Mouse (Mus musculus) liver, adult 2 months (tissue): ENCODE data around the gene Arhgef40. TPM values are rescaled to one million over a fixed set of nuclear protein-coding genes. Genes with fewer than 3 reads are reported as not detected.
"Not testable (repeated sequence)": the region's sequence is repeated elsewhere in the genome, so short reads cannot be mapped to it uniquely, and the experiment has no call there.

Source experiments
- DNase-seq: peaks from one replicate; pipeline ENCODE4 v3.0.0-alpha.2; 2011; ENCODE audit warnings: low read depth, low spot score; ENCODE audit errors: extremely low read depth
- H3K27ac ChIP-seq: fragments of 200-500 bp; replicated peaks from 2 replicates; pipeline ENCODE4 v1.5.1; 2012; ENCODE audit warnings: low read depth, mild to moderate bottlenecking, control low read depth, inconsistent platforms, low read length; ENCODE audit not compliant: insufficient read depth
- H3K27me3 ChIP-seq: fragments of 200-500 bp; 2 replicates; pipeline ENCODE4 v1.6.1; 2012; ENCODE audit warnings: mild to moderate bottlenecking, moderate library complexity, low read length, inconsistent platforms; ENCODE audit not compliant: control insufficient read depth, insufficient read depth
- H3K36me3 ChIP-seq: fragments of 200-500 bp; 2 replicates; pipeline ENCODE4 v1.6.1; 2012; ENCODE audit warnings: low read length, inconsistent platforms; ENCODE audit not compliant: control insufficient read depth, insufficient read depth
- H3K4me1 ChIP-seq: fragments of 200-500 bp; 2 replicates; pipeline ENCODE4 v1.6.1; 2011; ENCODE audit warnings: low read length; ENCODE audit not compliant: control insufficient read depth, insufficient read depth
- H3K4me3 ChIP-seq: fragments of 200-500 bp; 2 replicates; pipeline ENCODE4 v1.5.1; 2011; ENCODE audit warnings: low read depth, mild to moderate bottlenecking, control low read depth, low read length, moderate library complexity; ENCODE audit not compliant: insufficient read depth
- H3K79me2 ChIP-seq: fragments of 200-500 bp; 2 replicates; pipeline ENCODE4 v1.6.1; 2012; ENCODE audit warnings: inconsistent platforms, mild to moderate bottlenecking, low read length, moderate library complexity; ENCODE audit not compliant: control insufficient read depth, insufficient read depth
- H3K9ac ChIP-seq: fragments of 200-500 bp; 2 replicates; pipeline ENCODE4 v1.6.1; 2012; ENCODE audit warnings: low read depth, mild to moderate bottlenecking, control low read depth, inconsistent platforms, low read length
- CTCF ChIP-seq: fragments of 200-500 bp; IDR thresholded peaks from 2 replicates; pipeline ENCODE4 v1.5.1; 2011; ENCODE audit warnings: low read depth, low read length, control low read depth
- POLR2A ChIP-seq: fragments of 200-500 bp; IDR thresholded peaks from 2 replicates; pipeline ENCODE4 v1.6.1; 2011; ENCODE audit warnings: low read length, control low read depth; ENCODE audit not compliant: insufficient read depth; ENCODE audit errors: extremely low read depth
- WGBS: fragments of 180-500 bp; shearing (Covaris S2); methylation state at CpG from one replicate; pipeline ENCODE4 v1.1.7; 2018; 5-methylcytosine and 5-hydroxymethylcytosine counted together
- polyA plus RNA-seq: library from polyadenylated mRNA; depleted of rRNA; stranded (reverse); fragments of >200 nt; gene quantifications from 2 replicates; pipeline ENCODE4 v1.2.3, GENCODE M21; 2012
- total RNA-seq: library from RNA; depleted of rRNA; stranded (reverse); fragments of >200 nt; gene quantifications from 2 replicates; pipeline ENCODE4 v1.2.3, GENCODE M21; 2014

Gene Arhgef40
- total and polyA plus RNA-seq, 2 experiments = 6.1 to 16.1 TPM

DNA sequence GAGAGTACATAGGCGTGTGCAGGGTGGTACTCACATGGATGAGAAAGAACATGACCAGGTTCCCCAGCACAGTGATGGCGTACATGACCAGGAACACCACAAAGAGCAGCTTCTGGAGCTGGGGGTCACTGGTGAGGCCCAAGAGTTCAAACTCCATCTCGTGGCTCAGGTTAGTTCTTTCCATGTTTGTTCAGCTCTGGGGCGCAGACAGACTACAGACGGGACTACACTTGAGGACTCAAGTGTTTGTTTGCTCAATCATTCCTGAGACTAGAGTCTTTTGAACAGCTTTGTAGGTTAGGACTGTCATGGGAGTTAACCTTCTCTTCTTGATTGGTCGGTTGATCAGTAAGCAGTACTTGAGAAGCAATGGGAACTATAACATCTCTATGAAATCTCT, 51.4 kb downstream of the Arhgef40 start:
- Histone ChIP-seq H3K27ac (no peak overlapping the region), H3K9ac (no peak overlapping the region), H3K4me1 (peaks cover 10% of the 10 kb centered on the region), H3K4me3 (no peak overlapping the region), H3K79me2 (no peaks in the 10 kb centered on the region), H3K36me3 (no peaks in the 10 kb centered on the region), H3K27me3 (no peaks in the 10 kb centered on the region)
- TF ChIP-seq CTCF = no peak
- TF ChIP-seq POLR2A = no peak
- 65% methylated on average over 6 of the region's 6 CpGs for WGBS
- no peak for DNase-seq

GRCm38 (mm10) chr14:52039332-52039731, 54.8 kb downstream of the Arhgef40 start:
- H3K79me2 ChIP-seq = no peaks in the 10 kb centered on the region
- no peaks in the 10 kb centered on the region for H3K27me3 ChIP-seq
- no peak overlapping the region for H3K9ac ChIP-seq
- no peaks in the 10 kb centered on the region for H3K36me3 ChIP-seq
- WGBS = 28% methylated on average over 5 of the region's 5 CpGs
- no peak overlapping the region for H3K4me3 ChIP-seq
- no peak for TF ChIP-seq CTCF
- TF ChIP-seq POLR2A = no peak
- H3K27ac ChIP-seq = 0 out of 2 replicates have a peak overlapping the region, but pooled peaks have one; percentile 56
- peaks cover 10% of the 10 kb centered on the region for H3K4me1 ChIP-seq
- DNase-seq = peak; percentile 84

DNA sequence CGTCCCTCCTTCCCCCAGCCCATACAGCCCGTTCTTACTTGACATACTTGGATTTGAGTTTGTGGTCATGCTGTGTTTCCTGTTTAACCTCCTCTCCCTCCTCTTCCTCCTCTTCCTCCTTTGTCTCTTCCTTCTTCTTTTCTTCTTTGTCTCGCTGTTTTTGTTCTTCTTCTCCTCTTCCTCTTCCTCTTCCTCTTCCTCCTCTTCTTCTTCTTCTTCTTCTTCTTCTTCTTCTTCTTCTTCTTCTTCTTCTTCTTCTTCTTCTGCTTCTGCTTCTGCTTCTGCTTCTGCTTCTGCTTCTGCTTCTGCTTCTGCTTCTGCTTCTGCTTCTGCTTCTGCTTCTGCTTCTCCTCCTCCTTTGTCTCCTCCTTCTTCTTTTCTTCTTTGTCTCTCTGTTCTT, 57.8 kb downstream of the Arhgef40 start, which contains the start of gene Olfr221:
Gene Olfr221, minus strand, starts transcription at position 101 of the 400 bp plus-strand sequence.
- H3K27me3 ChIP-seq, H3K9ac ChIP-seq, H3K36me3 ChIP-seq, DNase-seq, H3K4me1 ChIP-seq, H3K27ac ChIP-seq, H3K79me2 ChIP-seq, H3K4me3 ChIP-seq: not testable (repeated sequence)
- 57% methylated on average over 3 of the region's 3 CpGs for WGBS

DNA sequence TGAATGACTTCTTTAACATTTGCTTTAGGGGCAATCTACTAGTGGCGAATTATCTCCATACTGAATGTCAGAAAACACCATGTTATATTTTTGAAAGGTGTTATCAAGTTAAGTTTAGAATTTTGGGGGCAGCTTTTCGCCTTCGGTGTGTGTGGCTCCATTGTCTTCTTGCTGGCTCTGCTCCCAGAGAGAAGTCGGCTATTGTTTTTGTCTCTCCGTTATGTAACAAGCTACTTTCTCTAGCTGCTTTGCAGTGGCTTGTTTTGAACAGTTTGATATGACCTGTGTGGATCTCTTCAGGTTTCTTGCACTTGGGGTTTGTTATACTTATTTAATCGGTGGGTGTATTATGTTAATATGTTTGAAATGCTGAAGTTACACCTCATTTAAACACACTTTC, 58.9 kb downstream of the Arhgef40 start:
- H3K9ac ChIP-seq = no peak overlapping the region
- 77% methylated on average over 6 of the region's 6 CpGs for WGBS
- no peaks in the 10 kb centered on the region for H3K27me3 ChIP-seq
- no peaks in the 10 kb centered on the region for H3K79me2 ChIP-seq
- peaks cover 10% of the 10 kb centered on the region for H3K4me1 ChIP-seq
- H3K36me3 ChIP-seq = no peaks in the 10 kb centered on the region
- H3K4me3 ChIP-seq = no peak overlapping the region
- no peak overlapping the region for H3K27ac ChIP-seq
- DNase-seq = no peak
- no peak for TF ChIP-seq CTCF
- no peak for TF ChIP-seq POLR2A

DNA sequence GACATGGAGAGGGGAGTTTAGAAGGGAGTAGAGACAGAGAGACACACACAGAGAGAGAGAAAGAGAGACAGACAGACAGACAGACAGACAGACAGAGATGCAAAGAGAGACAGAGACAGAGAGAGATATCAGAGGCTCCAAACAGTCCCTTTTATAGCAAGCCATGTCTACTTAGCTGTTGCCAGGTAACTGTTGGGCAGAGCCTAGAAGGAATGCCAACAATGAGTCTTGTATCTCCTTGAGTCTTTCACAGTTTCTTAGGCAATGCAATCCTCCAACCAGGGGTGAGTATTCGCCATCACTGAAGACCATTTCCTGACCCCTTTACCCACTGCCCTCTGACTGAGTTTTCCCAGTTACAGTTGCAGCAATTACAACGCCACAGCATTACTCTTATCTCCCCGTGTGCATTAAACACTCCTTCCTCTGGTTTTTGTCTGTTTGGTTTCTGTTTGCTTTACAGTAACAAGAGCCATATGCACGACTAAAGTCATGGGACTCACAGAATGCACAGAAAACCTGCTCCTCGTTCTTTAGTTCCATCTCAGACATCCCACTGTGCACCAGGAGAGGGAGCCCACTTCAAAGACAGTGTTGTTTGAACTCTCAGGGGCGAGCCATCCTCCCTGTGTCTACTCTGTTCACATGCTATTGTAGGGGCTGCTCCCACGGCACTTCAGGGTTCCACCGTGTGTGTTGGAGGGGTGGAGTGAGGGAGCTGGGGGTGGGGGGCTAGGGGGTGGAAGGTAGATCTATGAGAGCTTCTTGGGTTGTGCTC, 60.6 kb downstream of the Arhgef40 start:
- Histone ChIP-seq H3K4me3 (no peak overlapping the region), H3K9ac (no peak overlapping the region), H3K36me3 (no peaks in the 10 kb centered on the region), H3K79me2 (no peaks in the 10 kb centered on the region), H3K4me1 (peaks cover 2% of the 10 kb centered on the region), H3K27ac (no peak overlapping the region), H3K27me3 (no peaks in the 10 kb centered on the region)
- peak; percentile 12; the same call in 1 of the 2 replicates for TF ChIP-seq CTCF
- TF ChIP-seq POLR2A = no peak
- WGBS = 23% methylated on average over 8 of the region's 8 CpGs
- DNase-seq = no peak

- DNase-seq = no peak
- Histone ChIP-seq H3K27ac (no peak overlapping the region), H3K36me3 (no peaks in the 10 kb centered on the region), H3K4me1 (peaks cover 2% of the 10 kb centered on the region), H3K27me3 (no peaks in the 10 kb centered on the region), H3K4me3 (no peak overlapping the region), H3K9ac (no peak overlapping the region), H3K79me2 (no peaks in the 10 kb centered on the region)
- WGBS = 87% methylated on average over 9 of the region's 9 CpGs
- TF ChIP-seq CTCF (no peak), POLR2A (no peak)
Measured at GRCm38 (mm10) chr14:52045966-52046565, 61.5 kb downstream of the Arhgef40 start.

DNA sequence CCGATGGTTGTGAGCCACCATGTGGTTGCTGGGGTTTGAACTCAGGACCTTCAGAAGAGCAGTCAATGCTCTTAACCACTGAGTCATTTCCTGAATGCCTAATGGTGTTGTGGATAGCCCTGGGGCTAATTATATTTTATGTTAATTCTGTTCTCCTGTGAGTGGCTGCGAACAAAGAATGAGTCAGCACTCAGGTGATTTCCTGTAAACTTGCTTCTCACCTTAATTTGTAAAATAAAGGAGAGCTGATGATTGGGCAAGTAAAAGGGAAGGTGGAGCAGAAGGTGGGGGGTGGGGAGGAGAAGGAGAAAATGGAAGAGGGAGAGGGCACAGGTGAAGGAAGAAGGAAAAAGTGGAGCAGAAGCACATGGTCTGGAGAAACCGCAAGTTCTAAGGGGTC, 68.2 kb downstream of the Arhgef40 start:
- not testable (repeated sequence) for H3K27ac ChIP-seq, H3K36me3 ChIP-seq, H3K4me1 ChIP-seq, H3K4me3 ChIP-seq, H3K79me2 ChIP-seq, DNase-seq, H3K9ac ChIP-seq, H3K27me3 ChIP-seq
- 94% methylated on average over 3 of the region's 3 CpGs for WGBS
